Mouse (Mus musculus): Measurements from ENCODE around the gene Alox5.

Alox5 gene

DNA sequence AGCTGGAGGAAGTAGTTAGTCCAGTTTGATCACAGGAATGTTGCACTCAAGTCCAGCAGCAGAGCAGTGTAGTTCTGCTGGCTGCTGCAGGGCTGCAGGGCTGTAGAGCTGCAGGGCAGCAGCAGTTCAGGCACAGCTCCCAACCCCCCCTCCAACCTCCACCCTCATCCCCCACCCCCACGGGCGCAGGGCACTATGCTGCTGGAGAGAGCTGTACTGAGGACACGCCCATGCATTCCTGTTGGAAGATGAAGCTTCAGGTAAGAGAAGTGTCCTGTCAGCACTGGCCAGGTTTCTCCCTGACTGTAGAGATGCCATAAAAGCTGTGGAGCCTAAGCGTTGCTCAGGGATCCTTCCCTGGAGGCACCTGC, 74.9 kb downstream of the Alox5 start:
- DNase-seq (ENCODE audit: low spot score in 2 of 2) = no peak

DNA sequence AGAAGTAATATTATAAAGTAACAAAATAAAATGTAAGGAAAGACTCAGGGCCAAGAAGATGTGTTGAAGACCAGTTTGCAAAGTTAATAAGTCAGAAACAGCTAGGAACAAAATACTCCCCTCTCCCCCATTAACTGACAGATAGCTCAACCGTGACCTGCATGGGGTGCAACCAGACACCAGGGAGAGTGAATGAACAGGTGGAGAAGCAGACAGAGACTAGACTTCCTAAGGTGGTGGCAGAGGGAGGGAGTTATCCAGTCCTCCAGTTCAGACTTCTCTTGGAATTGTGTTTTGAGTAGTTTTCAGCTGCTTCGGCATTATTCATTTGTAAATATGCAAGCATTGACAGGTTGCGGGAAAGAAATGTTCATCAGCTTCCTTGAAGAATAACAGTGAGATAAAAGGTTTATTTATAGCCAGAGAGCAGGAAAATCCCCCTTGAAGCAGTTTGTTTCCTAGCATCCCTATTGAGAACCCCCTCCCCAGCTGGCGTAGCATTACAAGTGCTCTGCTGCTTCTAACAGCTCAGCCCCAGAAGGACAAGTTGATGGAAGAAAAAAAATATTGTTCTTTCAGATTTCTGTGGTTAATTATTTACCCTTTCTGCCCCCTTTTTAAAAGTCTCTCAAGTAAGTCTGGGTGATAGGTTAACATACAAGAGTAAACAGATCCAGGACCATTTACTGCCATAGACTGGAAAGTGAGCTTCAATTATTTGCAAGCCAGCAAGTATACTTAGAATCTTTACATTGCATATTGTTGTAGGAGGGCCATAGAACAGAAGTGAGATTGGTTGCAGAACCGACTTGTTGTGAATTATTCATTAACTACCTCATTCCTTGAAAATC, 75.6 kb downstream of the Alox5 start:
- DNase-seq (ENCODE audit: low spot score in 2 of 2) = no peak

GRCm38 (mm10) chr6:116383582-116383981, 77.4 kb downstream of the Alox5 start:
- no peak for DNase-seq (ENCODE audit: low spot score in 2 of 2)

DNA sequence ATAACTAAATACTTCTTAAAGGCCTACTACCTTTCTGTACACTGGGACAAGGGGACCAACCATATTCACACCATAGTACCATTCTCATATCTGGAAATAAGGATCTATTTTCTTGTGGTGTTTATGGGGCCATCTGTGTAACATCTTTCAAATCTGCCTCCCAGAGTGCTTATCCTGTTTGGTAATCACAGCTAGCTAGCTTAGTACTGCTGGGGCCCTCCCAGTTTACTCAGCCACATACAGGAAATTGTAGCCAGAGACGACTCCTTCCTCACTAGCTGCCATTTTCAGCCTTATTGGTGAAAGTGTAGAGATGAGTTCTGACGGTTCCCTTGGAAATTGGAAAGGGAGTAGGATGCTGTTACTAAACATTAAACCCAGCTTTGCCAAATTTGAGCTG, 79.4 kb downstream of the Alox5 start:
- no peak for DNase-seq (ENCODE audit: low spot score in 2 of 2)

- DNase-seq (ENCODE audit: low spot score in 2 of 2) = no peak
Observed at GRCm38 (mm10) chr6:116380157-116380556, 80.8 kb downstream of the Alox5 start.

- DNase-seq (ENCODE audit: low spot score in 2 of 2) = no peak
Observed at GRCm38 (mm10) chr6:116378892-116379291, 82.1 kb downstream of the Alox5 start.

DNA sequence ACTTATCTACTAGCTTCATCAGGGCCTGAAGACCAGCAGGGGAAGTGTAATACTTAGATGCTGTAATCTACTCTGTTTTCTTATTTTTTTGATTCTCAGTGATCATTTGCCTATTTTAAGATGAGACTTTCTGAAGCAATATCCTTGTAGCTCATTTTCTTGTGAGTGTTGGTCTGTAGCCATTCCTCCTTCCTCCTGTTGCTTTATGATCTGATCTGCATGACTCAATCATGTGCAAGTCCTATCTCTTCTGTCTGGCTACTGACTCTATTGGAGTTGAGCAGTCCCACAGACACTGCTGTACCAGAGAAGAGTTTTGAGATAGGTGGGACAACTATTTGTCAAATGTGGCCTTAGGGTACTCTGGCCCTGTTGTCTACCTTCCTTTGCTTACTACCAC, 86.4 kb downstream of the Alox5 start:
- DNase-seq (ENCODE audit: low spot score in 2 of 2) = no peak

- no peak for DNase-seq (ENCODE audit: low spot score in 2 of 2)
Observed at GRCm38 (mm10) chr6:116374136-116374535, 86.8 kb downstream of the Alox5 start.

DNA sequence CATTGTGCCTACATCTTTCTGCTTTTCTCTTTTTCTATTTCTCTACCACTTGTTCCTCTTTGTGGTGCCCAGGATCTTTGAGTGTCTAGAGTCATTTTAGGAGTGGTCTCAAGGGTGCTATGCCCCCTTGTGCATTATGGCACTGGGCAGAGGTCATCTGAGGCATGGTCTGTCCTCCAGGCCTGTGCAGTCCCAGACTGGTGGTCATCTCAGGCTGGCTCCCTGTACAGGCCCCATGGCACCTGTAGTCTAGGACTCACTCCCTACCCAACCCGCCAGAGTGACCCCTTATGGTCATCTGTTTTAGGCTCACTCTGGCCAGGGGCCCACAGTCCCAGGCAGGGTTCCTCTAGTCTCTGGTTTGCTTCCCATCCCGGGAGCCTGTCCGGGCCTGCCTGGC, 89.5 kb downstream of the Alox5 start:
- DNase-seq (ENCODE audit: low spot score in 2 of 2) = no peak

GRCm38 (mm10) chr6:116370216-116370976, 90.6 kb downstream of the Alox5 start:
- no peak for DNase-seq (ENCODE audit: low spot score in 2 of 2)

DNA sequence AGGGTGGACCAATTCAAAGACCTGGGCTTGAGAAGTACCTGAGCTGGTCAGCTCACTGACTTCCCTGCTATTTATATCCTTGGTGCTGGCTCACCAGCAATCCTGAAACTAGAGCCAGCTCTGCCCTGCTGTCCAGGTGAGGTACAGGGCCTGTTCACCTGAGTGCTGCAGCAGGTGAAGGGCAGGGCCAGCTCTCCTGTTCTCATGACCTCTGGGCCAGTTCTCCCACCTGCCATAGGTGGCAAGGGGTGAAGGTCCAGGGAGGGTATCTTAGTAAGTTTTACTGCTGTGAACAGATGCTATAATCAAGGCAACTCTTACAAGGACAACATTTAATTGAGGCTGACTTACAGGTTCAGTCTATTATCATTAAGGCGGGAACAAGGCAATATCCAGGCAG, 91.2 kb downstream of the Alox5 start:
- no peak for DNase-seq (ENCODE audit: low spot score in 2 of 2)

DNA sequence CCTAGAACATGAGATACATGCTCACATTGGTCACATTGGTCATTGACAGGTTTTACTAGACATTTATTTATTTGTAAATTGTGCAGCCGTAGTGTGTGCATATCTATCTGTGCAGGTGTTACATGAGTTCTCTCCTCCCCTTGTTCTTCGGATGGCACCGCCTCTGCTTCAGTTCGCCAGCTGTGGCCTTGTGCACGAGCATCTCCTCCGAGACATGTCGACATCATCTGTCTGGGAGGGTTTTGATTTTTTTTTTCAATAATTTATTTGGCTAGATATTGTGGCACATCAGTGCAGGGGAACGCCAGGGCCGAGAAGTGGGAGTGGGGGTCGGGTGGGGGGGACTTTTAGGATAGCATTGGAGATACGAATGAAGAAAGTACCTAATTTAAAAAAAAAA, 93.0 kb downstream of the Alox5 start:
- DNase-seq (ENCODE audit: low spot score in 2 of 2) = no peak

GRCm38 (mm10) chr6:116361993-116362392, 99.0 kb downstream of the Alox5 start:
- no peak for DNase-seq (ENCODE audit: low spot score in 2 of 2)

DNA sequence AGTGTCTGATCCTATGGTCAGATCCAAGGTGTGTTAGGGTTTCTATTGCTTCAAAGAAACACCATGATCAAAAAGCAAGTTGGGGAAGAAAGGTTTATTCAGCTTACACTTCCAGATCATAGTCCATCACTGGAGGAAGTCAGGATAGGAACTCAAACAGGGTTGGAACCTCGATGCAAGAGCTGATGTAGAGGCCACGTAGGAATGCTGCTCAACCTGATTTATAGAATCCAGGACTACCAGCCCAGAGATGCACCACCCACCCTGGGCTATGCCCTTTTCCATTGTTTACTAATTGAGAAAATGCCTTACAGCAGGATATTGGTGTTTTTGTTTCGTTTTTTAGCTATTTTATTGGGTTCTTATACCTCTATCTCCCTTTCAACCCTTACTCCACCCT, 99.5 kb downstream of the Alox5 start:
- DNase-seq (ENCODE audit: low spot score in 2 of 2) = no peak
